Mouse (Mus musculus) neural tube, embryonic 12.5 days (tissue): ENCODE results near the gene Ankzf1. TPM values are rescaled to one million over a fixed set of nuclear protein-coding genes. Genes with fewer than 3 reads are reported as not detected.
A peak's percentile ranks its signal among the peaks of the same experiment; 100 is the strongest.

ENCODE experiments used
- ATAC-seq: fragments of 200-750 bp; cut with Nextera tagmentation; 2 replicates; pipeline ENCODE4 v1.8.0; 2017; ENCODE audit warnings: low read depth, mild to moderate bottlenecking, moderate TSS enrichment, moderate library complexity; ENCODE audit not compliant: low FRiP score
- H3K27ac ChIP-seq: fragments of 300-500 bp; sonication (generic); 2 replicates; pipeline ENCODE4 v1.5.1; 2016
- H3K27me3 ChIP-seq: fragments of 300-500 bp; sonication (generic); replicated peaks from 2 replicates; pipeline ENCODE4 v1.6.1; 2016; ENCODE audit warnings: mild to moderate bottlenecking
- H3K36me3 ChIP-seq: fragments of 300-500 bp; sonication (generic); 2 replicates; pipeline ENCODE4 v1.6.1; 2016; ENCODE audit warnings: mild to moderate bottlenecking
- H3K4me1 ChIP-seq: fragments of 300-500 bp; sonication (generic); 2 replicates; pipeline ENCODE4 v1.6.1; 2016
- H3K4me2 ChIP-seq: fragments of 300-500 bp; sonication (generic); replicated peaks from 2 replicates; pipeline ENCODE4 v1.6.1; 2016; ENCODE audit warnings: mild to moderate bottlenecking
- H3K4me3 ChIP-seq: fragments of 300-500 bp; sonication (generic); 2 replicates; pipeline ENCODE4 v1.5.1; 2016
- H3K9ac ChIP-seq: fragments of 300-500 bp; sonication (generic); 2 replicates; pipeline ENCODE4 v1.6.1; 2016; ENCODE audit warnings: mild to moderate bottlenecking
- H3K9me3 ChIP-seq: fragments of 300-500 bp; sonication (generic); 2 replicates; pipeline ENCODE4 v1.6.1; 2016; ENCODE audit warnings: mild to moderate bottlenecking
- WGBS: fragments of 180-500 bp; shearing (Covaris S2); methylation state at CpG from one replicate; pipeline ENCODE4 v1.1.7; 2016; 5-methylcytosine and 5-hydroxymethylcytosine counted together
- polyA plus RNA-seq: library from polyadenylated mRNA; unstranded; fragments of >200 nt; fragmentation: Nextera tagmentation; extraction: Ambion mirVana; gene quantifications from 2 replicates; pipeline ENCODE4 v1.2.1, GENCODE M21; 2016

The Ankzf1 gene
- polyA plus RNA-seq, 1 experiment from 2014 or later = 25.2 TPM

GRCm38 (mm10) chr1:75217893-75218226 lies 25.9 kb downstream of the Ankzf1 start:
- peaks cover 18% of the 10 kb centered on the region for H3K4me1 ChIP-seq
- H3K27ac ChIP-seq = no peak overlapping the region
- H3K4me2 ChIP-seq = peak overlapping the region; percentile 87
- WGBS = 2% methylated on average over 6 of the region's 6 CpGs
- H3K27me3 ChIP-seq = peaks cover 65% of the 10 kb centered on the region
- no peak overlapping the region for H3K4me3 ChIP-seq
- no peaks in the 10 kb centered on the region for H3K9me3 ChIP-seq
- H3K9ac ChIP-seq = peak overlapping the region; percentile 30; the same call in 1 of the 2 replicates
- H3K36me3 ChIP-seq = peaks cover 30% of the 10 kb centered on the region
- ATAC-seq = no peak

- peaks cover 18% of the 10 kb centered on the region for H3K4me1 ChIP-seq
- 2% methylated on average over 38 of the region's 38 CpGs for WGBS
- H3K4me2 ChIP-seq = peak overlapping the region; percentile 87
- ATAC-seq = peak; percentile 57
- H3K9me3 ChIP-seq = no peaks in the 10 kb centered on the region
- H3K9ac ChIP-seq = peak overlapping the region; percentile 30; the same call in 1 of the 2 replicates
- peaks cover 70% of the 10 kb centered on the region for H3K27me3 ChIP-seq
- peaks cover 24% of the 10 kb centered on the region for H3K36me3 ChIP-seq
- H3K4me3 ChIP-seq = peak overlapping the region; percentile 45
- H3K27ac ChIP-seq = no peak overlapping the region
Measured at GRCm38 (mm10) chr1:75218227-75219001, 26.5 kb downstream of the Ankzf1 start.

GRCm38 (mm10) chr1:75219078-75219477 lies 27.1 kb downstream of the Ankzf1 start:
- peaks cover 17% of the 10 kb centered on the region for H3K36me3 ChIP-seq
- WGBS = 1% methylated on average over 24 of the region's 24 CpGs
- peak overlapping the region; percentile 45 for H3K4me3 ChIP-seq
- H3K4me1 ChIP-seq = peaks cover 18% of the 10 kb centered on the region
- peak overlapping the region; percentile 49 for H3K9ac ChIP-seq
- ATAC-seq = peak; percentile 81
- H3K9me3 ChIP-seq = no peaks in the 10 kb centered on the region
- no peak overlapping the region for H3K27ac ChIP-seq
- peaks cover 73% of the 10 kb centered on the region for H3K27me3 ChIP-seq
- H3K4me2 ChIP-seq = peak overlapping the region; percentile 87

- no peaks in the 10 kb centered on the region for H3K9me3 ChIP-seq
- H3K4me3 ChIP-seq = peak within 1 kb of the TSS; percentile 45
- peaks cover 13% of the 10 kb centered on the region for H3K36me3 ChIP-seq
- H3K4me1 ChIP-seq = peaks cover 18% of the 10 kb centered on the region
- ATAC-seq = peak; percentile 41; the same call in 1 of the 2 replicates
- WGBS = under 1% methylated on average over 34 of the region's 34 CpGs
- peaks cover 73% of the 10 kb centered on the region for H3K27me3 ChIP-seq
- peak within 1 kb of the TSS; percentile 87 for H3K4me2 ChIP-seq
- peak within 1 kb of the TSS; percentile 49 for H3K9ac ChIP-seq
- no peak within 1 kb of the TSS for H3K27ac ChIP-seq
Measured at GRCm38 (mm10) chr1:75219531-75219930, 27.6 kb downstream of the Ankzf1 start, which contains the start of gene Tuba4a. TSS of gene Tuba4a (minus strand) at chr1:75219865.

- H3K4me1 ChIP-seq = peaks cover 18% of the 10 kb centered on the region
- no peaks in the 10 kb centered on the region for H3K9me3 ChIP-seq
- H3K4me2 ChIP-seq = no peak overlapping the region
- ATAC-seq = no peak
- H3K27ac ChIP-seq = no peak overlapping the region
- H3K9ac ChIP-seq = no peak overlapping the region
- no peaks in the 10 kb centered on the region for H3K36me3 ChIP-seq
- no peak overlapping the region for H3K4me3 ChIP-seq
- H3K27me3 ChIP-seq = peaks cover 67% of the 10 kb centered on the region
- 77% methylated on average over 3 of the region's 3 CpGs for WGBS
Measured at GRCm38 (mm10) chr1:75221538-75221937, 29.6 kb downstream of the Ankzf1 start.

- Histone ChIP-seq H3K27ac (no peak overlapping the region), H3K27me3 (peaks cover 53% of the 10 kb centered on the region), H3K36me3 (no peaks in the 10 kb centered on the region), H3K4me3 (no peak overlapping the region), H3K4me2 (no peak overlapping the region), H3K9me3 (no peaks in the 10 kb centered on the region), H3K9ac (no peak overlapping the region), H3K4me1 (peaks cover 17% of the 10 kb centered on the region)
- WGBS = 86% methylated on average over 6 of the region's 6 CpGs
- no peak for ATAC-seq
Measured at GRCm38 (mm10) chr1:75222926-75223325, 31.0 kb downstream of the Ankzf1 start.

GRCm38 (mm10) chr1:75223532-75223931 lies 31.6 kb downstream of the Ankzf1 start:
- Histone ChIP-seq H3K4me3 (no peak overlapping the region), H3K27ac (no peak overlapping the region), H3K9ac (no peak overlapping the region), H3K27me3 (peaks cover 47% of the 10 kb centered on the region), H3K36me3 (no peaks in the 10 kb centered on the region), H3K4me2 (no peak overlapping the region), H3K9me3 (no peaks in the 10 kb centered on the region), H3K4me1 (peaks cover 11% of the 10 kb centered on the region)
- WGBS = 71% methylated on average over 6 of the region's 6 CpGs
- ATAC-seq = no peak

- no peak overlapping the region for H3K4me3 ChIP-seq
- no peaks in the 10 kb centered on the region for H3K9me3 ChIP-seq
- 74% methylated on average over 3 of the region's 3 CpGs for WGBS
- no peaks in the 10 kb centered on the region for H3K36me3 ChIP-seq
- H3K9ac ChIP-seq = no peak overlapping the region
- peaks cover 27% of the 10 kb centered on the region for H3K27me3 ChIP-seq
- H3K27ac ChIP-seq = no peak overlapping the region
- no peak overlapping the region for H3K4me2 ChIP-seq
- H3K4me1 ChIP-seq = no peaks in the 10 kb centered on the region
- no peak for ATAC-seq
Measured at GRCm38 (mm10) chr1:75225473-75225872, 33.5 kb downstream of the Ankzf1 start.

GRCm38 (mm10) chr1:75226138-75226537 lies 34.2 kb downstream of the Ankzf1 start:
- no peaks in the 10 kb centered on the region for H3K4me1 ChIP-seq
- 74% methylated on average over 2 of the region's 2 CpGs for WGBS

GRCm38 (mm10) chr1:75227653-75228052 lies 35.7 kb downstream of the Ankzf1 start:
- no peak for ATAC-seq
- Histone ChIP-seq H3K27me3 (0 out of 2 replicates have a peak, but pooled peaks cover 11% of the 10 kb centered on the region), H3K9me3 (no peaks in the 10 kb centered on the region), H3K4me3 (no peak overlapping the region), H3K27ac (no peak overlapping the region), H3K4me1 (no peaks in the 10 kb centered on the region), H3K36me3 (no peaks in the 10 kb centered on the region), H3K9ac (no peak overlapping the region), H3K4me2 (no peak overlapping the region)
- WGBS = 80% methylated on average over 1 of the region's 1 CpGs

More at GRCm38 (mm10) chr1:75226138-75226537, 34.2 kb downstream of the Ankzf1 start:
- H3K4me3 ChIP-seq = no peak overlapping the region
- no peak for ATAC-seq
- no peaks in the 10 kb centered on the region for H3K9me3 ChIP-seq
- no peak overlapping the region for H3K4me2 ChIP-seq
- H3K27me3 ChIP-seq = peaks cover 21% of the 10 kb centered on the region
- no peak overlapping the region for H3K9ac ChIP-seq
- H3K27ac ChIP-seq = no peak overlapping the region
- H3K36me3 ChIP-seq = no peaks in the 10 kb centered on the region

GRCm38 (mm10) chr1:75229158-75229557 lies 37.2 kb downstream of the Ankzf1 start:
- ATAC-seq = no peak

GRCm38 (mm10) chr1:75230335-75230994 lies 38.5 kb downstream of the Ankzf1 start:
- H3K4me3 ChIP-seq = no peak overlapping the region
- no peaks in the 10 kb centered on the region for H3K27me3 ChIP-seq
- WGBS = 73% methylated on average over 7 of the region's 7 CpGs
- no peaks in the 10 kb centered on the region for H3K36me3 ChIP-seq
- no peak overlapping the region for H3K9ac ChIP-seq
- ATAC-seq = no peak
- no peak overlapping the region for H3K4me2 ChIP-seq
- H3K4me1 ChIP-seq = no peaks in the 10 kb centered on the region
- H3K9me3 ChIP-seq = no peaks in the 10 kb centered on the region
- H3K27ac ChIP-seq = no peak overlapping the region

More at GRCm38 (mm10) chr1:75229158-75229557, 37.2 kb downstream of the Ankzf1 start:
- no peaks in the 10 kb centered on the region for H3K36me3 ChIP-seq
- no peaks in the 10 kb centered on the region for H3K9me3 ChIP-seq
- H3K27ac ChIP-seq = no peak overlapping the region
- whole genome bisulfite sequencing = 77% methylated on average over 4 of the region's 4 CpGs
- no peaks in the 10 kb centered on the region for H3K4me1 ChIP-seq
- no peak overlapping the region for H3K4me2 ChIP-seq
- no peaks in the 10 kb centered on the region for H3K27me3 ChIP-seq
- H3K4me3 ChIP-seq = no peak overlapping the region
- H3K9ac ChIP-seq = no peak overlapping the region
